Mouse (Mus musculus) liver, postnatal 0 days (tissue): ENCODE measurements around the gene Gm15557.

Source experiments
- CTCF ChIP-seq: sonication (generic); IDR thresholded peaks from 2 replicates; pipeline ENCODE4 v1.5.1; 2016; ENCODE audit warnings: antibody characterized with exemption, low read depth
- EP300 ChIP-seq: IDR thresholded peaks from 2 replicates; pipeline ENCODE4 v1.6.1; 2016; ENCODE audit warnings: antibody characterized with exemption, low read depth, mild to moderate bottlenecking

DNA sequence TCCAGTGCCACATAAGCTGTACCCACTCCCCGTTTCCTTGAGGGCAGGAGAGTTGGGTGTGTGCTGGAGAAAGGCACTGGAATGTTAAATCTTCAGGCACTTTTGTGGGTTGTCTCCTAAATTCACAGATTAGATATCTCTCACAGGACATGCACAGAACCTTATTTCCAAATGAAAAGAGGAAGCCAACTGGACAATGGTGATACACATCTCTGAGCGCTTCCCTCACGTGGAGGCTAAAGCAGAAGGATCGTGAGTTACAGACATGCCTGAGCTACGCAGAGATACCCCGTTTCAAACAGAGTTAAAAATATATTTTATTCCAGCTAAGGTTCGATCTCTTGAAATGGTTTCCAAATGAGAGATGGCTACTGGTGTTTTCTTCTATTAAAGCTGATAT lies 17.4 kb upstream of the Gm15557 start:
- no peak for TF ChIP-seq CTCF
- no peak for TF ChIP-seq EP300
